ENCODE assay signal across 34 mouse cellular contexts in genomic region chr9:77416486-77416885, GRCm38 (mm10).
"Had no signal": no experiment of that assay in that cellular context is flagged by ENCODE, and none has a peak within 500 bp of the region (broad histone marks: within the 10 kb centered on the region; RNA-seq: fewer than 3 reads in every experiment).

No protein-coding gene starts in this region.

- H3K4me2 ChIP-seq: heart, embryonic 11.5 days; heart, embryonic 13.5 days; heart, embryonic 15.5 days; hindbrain, embryonic 12.5 days; hindbrain, embryonic 13.5 days; hindbrain, embryonic 14.5 days; hindbrain, embryonic 15.5 days; intestine, embryonic 15.5 days; kidney, embryonic 15.5 days had no signal

- H3K9me3 ChIP-seq: heart, embryonic 10.5 days; heart, embryonic 13.5 days; heart, embryonic 15.5 days; hindbrain, embryonic 10.5 days; hindbrain, embryonic 12.5 days; hindbrain, embryonic 13.5 days; hindbrain, embryonic 15.5 days; intestine, embryonic 15.5 days; kidney, embryonic 15.5 days had no signal

- H3K4me1 ChIP-seq: hindbrain, embryonic 15.5 days; intestine, embryonic 15.5 days; kidney, embryonic 15.5 days had no signal

- H3K36me3 ChIP-seq: heart, embryonic 10.5 days; heart, embryonic 13.5 days; heart, embryonic 15.5 days; hindbrain, embryonic 10.5 days; hindbrain, embryonic 12.5 days; hindbrain, embryonic 13.5 days; hindbrain, embryonic 15.5 days; intestine, embryonic 15.5 days; kidney, embryonic 15.5 days had no signal

- H3K27ac ChIP-seq: heart, embryonic 10.5 days; heart, embryonic 13.5 days; heart, embryonic 15.5 days; hindbrain, embryonic 10.5 days; hindbrain, embryonic 12.5 days; hindbrain, embryonic 13.5 days; hindbrain, embryonic 14.5 days; hindbrain, embryonic 15.5 days; hindbrain, postnatal 0 days; intestine, embryonic 15.5 days; kidney, embryonic 15.5 days; kidney, postnatal 0 days; layer of hippocampus, adult 2 months had no signal

- ATAC-seq: hindbrain, embryonic 16.5 days; hindbrain, postnatal 0 days; inflammation-experienced regulatory T-cells, adult 6 months; intestine, embryonic 15.5 days; intestine, embryonic 16.5 days; intestine, postnatal 0 days had no signal

- H3K9ac ChIP-seq: heart, embryonic 13.5 days; heart, embryonic 15.5 days; hindbrain, embryonic 12.5 days; hindbrain, embryonic 13.5 days; hindbrain, embryonic 14.5 days; hindbrain, embryonic 15.5 days; intestine, embryonic 15.5 days; kidney, embryonic 15.5 days had no signal

- H3K27me3 ChIP-seq: heart, embryonic 13.5 days; heart, embryonic 15.5 days; hindbrain, embryonic 12.5 days; hindbrain, embryonic 13.5 days; hindbrain, embryonic 15.5 days; intestine, embryonic 15.5 days; kidney, embryonic 15.5 days had no signal

- DNase-seq: heart, postnatal 10 days; heart, postnatal 14 days; heart, postnatal 36 days; heart, postnatal 4 days; kidney, adult 11 months; kidney, adult 18-20 months; kidney, adult 2 months; kidney, adult 8-10 months; kidney, adult 9 months; kidney, postnatal 10 days; kidney, postnatal 14 days; kidney, postnatal 25 days; kidney, postnatal 36 days; kidney, postnatal 4 days; layer of hippocampus, adult 9-11 months; layer of hippocampus, postnatal 36 days had no signal

- H3K4me3 ChIP-seq: heart, embryonic 10.5 days; heart, embryonic 13.5 days; heart, embryonic 15.5 days; hindbrain, embryonic 10.5 days; hindbrain, embryonic 12.5 days; hindbrain, embryonic 13.5 days; hindbrain, embryonic 15.5 days; intestine, embryonic 15.5 days; kidney, embryonic 15.5 days; layer of hippocampus, adult 2 months had no signal
